Mouse (Mus musculus) 416B (cell line): ENCODE results near the gene Fam160b1.

Source experiments
- DNase-seq: peaks from one replicate; pipeline ENCODE4 v3.0.0; 2011; ENCODE audit warnings: low read depth

Gene Fam160b1

GRCm38 (mm10) chr19:57366626-57367025 lies 6.1 kb downstream of the Fam160b1 start:
- DNase-seq: no peak

GRCm38 (mm10) chr19:57367201-57367600 lies 6.7 kb downstream of the Fam160b1 start:
- DNase-seq: peak; percentile 68

DNA sequence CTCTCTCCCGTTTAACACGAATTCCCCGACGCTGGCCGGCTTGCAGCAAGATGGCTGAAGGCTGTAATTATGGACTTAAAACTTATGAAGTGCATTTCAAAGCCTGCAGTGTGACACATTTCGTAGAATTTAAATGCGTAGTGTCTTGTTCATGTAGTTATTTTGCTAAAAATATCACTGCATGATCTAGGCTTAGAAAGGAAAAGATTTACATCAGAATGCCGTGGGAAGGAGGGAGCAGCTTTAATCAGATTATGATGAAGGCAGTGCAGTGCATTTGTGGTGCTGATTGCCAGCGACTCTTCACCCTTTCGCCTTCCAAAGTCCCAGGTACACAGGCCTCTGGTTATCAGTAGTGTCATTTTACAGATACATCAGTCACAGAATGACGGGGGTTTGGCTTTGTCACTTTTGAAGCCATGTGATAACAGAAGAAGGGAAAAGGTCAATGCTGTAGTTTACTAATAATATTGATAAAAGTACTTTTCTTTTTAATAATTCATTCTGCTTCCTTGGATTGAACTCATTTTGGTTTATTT lies 7.4 kb downstream of the Fam160b1 start:
- DNase-seq: no peak

- no peak for DNase-seq
Measured at GRCm38 (mm10) chr19:57373276-57373811, 12.9 kb downstream of the Fam160b1 start.

GRCm38 (mm10) chr19:57375161-57375560 lies 14.7 kb downstream of the Fam160b1 start:
- DNase-seq: peak; percentile 67

DNA sequence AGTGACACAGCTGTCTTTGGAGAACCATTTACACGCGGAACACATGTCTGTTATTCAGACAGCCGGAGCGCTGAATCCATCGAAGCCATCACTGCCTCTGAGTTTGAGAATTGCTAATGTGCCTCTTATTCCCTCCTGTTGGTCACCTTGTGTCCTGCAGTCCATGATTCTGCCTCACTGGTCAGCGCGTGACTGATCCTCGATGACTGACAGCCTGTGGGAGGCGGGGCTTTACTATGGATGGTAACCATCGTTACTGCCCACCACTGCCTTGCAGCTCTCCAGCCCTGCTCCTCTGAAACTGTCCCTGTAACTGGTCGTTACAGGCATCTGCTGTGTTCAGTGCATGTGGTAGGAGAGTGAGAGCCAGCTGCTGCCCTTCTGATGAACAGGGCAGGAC lies 15.3 kb downstream of the Fam160b1 start:
- no peak for DNase-seq

GRCm38 (mm10) chr19:57377043-57377703 lies 16.7 kb downstream of the Fam160b1 start:
- no peak for DNase-seq

- DNase-seq: no peak
Measured at GRCm38 (mm10) chr19:57386176-57386693, 25.8 kb downstream of the Fam160b1 start.

- no peak for DNase-seq
Measured at GRCm38 (mm10) chr19:57391545-57391944, 31.1 kb downstream of the Fam160b1 start.

GRCm38 (mm10) chr19:57393357-57393957 lies 33.0 kb downstream of the Fam160b1 start:
- peak; percentile 38 for DNase-seq

- peak; percentile 88 for DNase-seq
Measured at GRCm38 (mm10) chr19:57396609-57397008, 36.1 kb downstream of the Fam160b1 start.

GRCm38 (mm10) chr19:57402364-57402763 lies 41.9 kb downstream of the Fam160b1 start:
- DNase-seq: no peak

GRCm38 (mm10) chr19:57403700-57404501 lies 43.4 kb downstream of the Fam160b1 start:
- DNase-seq: peak; percentile 79

- no peak for DNase-seq
Measured at GRCm38 (mm10) chr19:57404502-57404848, 44.0 kb downstream of the Fam160b1 start.

- no peak for DNase-seq
Measured at GRCm38 (mm10) chr19:57407947-57408346, 47.5 kb downstream of the Fam160b1 start.

DNA sequence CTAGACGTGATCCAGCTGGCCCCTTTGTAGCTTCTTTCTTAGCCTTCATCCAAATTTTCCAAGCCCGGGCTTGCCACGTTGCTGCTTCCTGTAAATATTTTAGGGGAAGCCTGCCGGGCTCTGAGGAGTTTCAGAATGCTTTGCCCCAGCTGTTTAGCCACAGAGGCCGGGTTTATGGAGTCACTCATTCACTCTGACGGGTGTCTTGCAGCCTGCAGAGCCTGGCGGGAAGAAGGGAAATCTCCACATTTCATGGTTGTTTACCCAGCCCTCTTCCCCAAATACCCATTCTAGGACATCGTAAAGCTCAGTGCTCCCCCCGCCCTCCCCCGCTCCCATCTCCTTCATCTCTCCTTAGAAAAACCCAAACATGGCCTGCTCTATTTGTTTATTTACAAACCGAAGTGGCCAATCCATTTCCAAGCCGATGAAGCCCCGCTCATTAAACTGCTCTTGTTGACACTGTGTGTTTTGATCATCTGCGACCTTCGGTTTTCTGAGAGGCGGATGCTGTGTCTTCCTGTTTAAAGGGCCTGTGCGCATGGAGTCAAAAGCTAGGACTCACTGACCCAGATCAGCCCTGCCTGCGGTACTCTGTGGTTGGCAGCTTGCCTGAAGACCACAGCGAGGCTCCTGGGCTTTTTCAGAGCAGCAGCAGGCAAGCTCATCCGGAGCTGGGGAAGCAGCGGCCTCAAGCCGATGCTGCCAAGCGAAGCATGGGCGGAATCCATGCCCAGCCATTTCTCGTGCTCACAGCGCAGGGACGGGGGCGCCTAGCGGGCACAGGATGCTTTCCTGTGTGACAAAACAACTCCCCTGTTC lies 51.1 kb downstream of the Fam160b1 start:
- peak; percentile 89 for DNase-seq

GRCm38 (mm10) chr19:57413170-57413569 lies 52.7 kb downstream of the Fam160b1 start:
- peak; percentile 30 for DNase-seq

- DNase-seq: peak; percentile 41
Measured at GRCm38 (mm10) chr19:57413918-57414317, 53.4 kb downstream of the Fam160b1 start.

DNA sequence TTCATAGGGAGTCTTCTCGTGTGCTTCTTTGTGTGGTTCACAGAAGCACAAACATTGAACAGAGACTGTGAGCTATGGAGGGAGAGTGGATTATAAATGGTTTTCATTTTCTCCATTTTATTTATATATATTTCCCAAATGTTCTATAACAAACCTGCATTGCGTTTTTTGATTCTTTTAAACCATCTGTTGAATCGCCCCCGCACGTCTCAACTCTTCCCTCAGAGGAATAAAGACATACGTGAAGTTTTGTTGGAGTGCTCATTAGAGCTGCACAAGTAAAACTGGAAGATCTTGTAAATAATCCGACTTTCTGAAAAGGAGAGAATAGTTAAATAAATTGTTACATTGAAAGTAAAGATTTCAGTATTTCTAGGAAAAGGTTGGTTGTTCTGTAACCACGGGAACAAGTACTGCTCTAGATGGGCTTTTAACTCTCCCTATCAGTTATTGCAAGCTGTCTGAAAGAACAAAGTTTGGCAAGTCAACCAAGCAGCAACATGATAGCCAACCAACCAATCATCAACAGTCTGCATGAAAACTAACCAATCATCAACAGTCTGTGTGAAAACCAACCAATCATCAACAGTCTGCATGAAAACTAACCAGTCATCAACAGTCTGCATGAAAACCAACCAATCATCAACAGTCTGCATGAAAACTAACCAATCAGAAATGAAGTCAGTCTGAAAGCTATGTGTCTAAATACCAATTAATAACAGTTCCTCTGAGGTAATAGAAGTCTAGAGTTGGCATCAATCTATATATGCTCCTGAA lies 54.7 kb downstream of the Fam160b1 start:
- DNase-seq: peak; percentile 40

DNA sequence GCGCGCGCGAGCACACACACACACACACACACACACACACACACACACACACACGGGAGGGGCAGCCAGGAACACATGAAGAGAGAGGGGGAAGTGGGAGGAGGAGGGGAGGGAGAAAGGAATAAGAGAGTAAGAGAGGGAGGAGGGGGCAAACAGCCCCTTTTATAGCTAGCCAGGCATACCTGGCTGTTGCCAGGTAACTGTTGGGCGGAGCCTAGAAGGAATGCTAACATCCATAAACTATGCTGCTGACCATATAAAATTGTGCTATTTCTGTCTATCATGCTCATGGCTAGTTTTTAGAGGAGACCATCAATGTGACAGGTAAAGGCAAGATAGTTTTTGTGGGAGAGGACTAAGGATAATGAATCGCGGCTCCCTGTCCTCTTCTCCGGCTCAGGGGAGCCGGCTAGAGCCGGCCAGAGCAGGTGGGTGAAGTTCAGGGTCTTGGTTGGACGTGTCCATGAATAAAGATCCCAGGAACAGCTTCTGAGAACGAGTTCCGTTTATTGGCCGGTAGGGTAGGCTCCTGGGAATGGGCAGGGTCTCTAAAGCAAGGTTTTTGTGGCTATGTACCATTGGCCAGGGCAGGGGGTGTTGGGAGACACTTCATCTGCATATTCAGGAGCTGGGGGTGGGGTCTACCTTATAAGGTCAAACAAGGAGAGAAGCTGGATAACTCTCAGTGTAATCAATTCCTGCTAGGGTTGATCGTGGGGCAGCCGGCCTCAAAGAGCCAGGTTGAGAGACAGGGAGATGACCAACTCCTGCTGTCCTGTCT lies 57.5 kb downstream of the Fam160b1 start:
- no peak for DNase-seq
